Mouse (Mus musculus) megakaryocyte-erythroid progenitor cell, adult 5 weeks (primary cell): ENCODE measurements around the gene 9530077C05Rik. TPM values are rescaled to one million over a fixed set of nuclear protein-coding genes. Genes with fewer than 3 reads are reported as not detected.

Experiments used
- polyA plus RNA-seq: library from polyadenylated mRNA; stranded (reverse); fragments of >175 nt; gene quantifications from 2 replicates; pipeline ENCODE4 v1.2.3, GENCODE M21; 2012

Gene 9530077C05Rik
- polyA plus RNA-seq, result 0.70 and 1.1 TPM in 2 replicates

DNA sequence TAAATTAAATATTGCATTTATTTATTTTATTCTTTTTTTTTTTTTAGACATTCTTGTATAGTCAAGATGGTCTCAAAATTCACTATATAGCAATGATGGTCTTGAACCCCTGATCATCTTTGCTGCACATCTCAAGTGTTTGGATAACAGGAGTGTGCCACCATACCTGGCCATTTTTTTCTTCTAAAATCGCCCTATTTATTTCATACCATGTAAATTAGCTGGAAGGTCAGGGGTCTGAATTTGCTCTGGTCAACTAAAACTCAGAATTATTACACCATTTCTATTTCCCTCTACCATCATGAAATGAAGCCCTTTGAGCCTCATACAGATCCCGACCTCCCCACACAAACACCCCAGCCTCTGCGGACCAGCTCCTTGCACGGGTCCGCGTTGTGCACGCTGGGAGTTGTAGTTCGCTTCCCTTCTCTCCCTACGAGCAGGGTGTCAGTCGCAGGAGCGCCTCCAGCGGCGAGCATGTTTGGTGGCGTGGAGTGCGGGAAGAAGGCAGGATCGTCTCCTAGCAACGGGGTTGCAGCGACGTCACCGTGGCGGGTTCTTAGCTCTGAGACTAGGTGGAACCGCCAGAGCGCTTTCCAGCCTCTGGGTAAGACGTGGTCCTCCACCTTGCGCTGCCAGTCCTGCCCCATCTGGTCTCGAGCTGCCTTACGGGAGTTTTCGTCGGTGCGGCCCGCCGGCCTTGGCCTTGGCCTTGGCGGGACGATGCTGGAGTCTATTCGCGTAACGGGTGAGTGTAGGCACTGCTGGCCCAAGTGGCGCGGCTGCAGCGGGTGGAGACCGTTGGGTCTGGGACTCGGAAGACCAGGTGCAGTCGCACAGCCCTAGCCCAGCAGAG is at the start of gene 9530077C05Rik:
TSS of gene 9530077C05Rik (plus strand) at position 512 of the 856 bp plus-strand sequence.

DNA sequence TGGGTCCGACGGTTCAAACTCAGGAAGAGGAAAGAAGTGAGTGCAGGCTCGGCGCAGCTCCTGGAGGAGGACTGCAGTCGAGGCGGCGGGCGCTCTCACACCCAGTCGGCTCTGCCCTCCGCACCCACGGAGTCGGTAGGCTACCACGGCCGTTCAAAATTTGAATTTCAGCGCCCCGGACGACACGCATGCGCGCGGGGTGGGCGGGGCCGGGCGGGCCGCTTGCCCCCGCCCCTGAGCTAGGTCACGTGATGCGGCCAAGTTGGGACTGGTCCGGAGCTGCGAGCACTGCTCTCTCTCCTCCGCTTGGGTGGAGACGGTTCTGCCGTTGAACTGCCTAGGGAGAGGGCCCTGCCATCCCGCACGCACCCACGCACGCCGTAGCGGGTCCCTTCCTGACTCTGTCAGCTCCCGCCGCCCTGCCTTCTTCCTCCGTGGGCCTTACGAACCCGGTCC is 22.3 kb upstream of the 9530077C05Rik start, which contains the start of gene Anln:
TSS of gene Anln (minus strand) at position 168 of the 456 bp plus-strand sequence.

DNA sequence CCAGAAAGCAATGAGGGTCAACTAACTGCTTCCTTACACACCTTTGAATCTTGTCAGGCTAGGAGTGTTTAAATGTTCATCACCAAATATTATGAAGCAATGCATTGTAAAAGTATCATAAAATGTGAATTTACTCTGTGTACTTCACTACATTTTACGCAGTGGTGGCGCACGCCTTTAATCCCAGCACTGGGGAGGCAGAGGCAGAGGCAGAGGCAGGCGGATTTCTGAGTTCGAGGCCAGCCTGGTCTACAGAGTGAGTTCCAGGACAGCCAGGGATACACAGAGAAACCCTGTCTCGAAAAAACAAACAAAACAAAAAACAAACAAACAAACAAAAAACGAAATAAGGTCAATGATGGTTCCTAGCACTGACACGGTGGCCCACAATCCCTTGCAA is 42.7 kb downstream of the 9530077C05Rik start, which contains the start of gene Gm17545:
TSS of gene Gm17545 (plus strand) at position 301 of the 400 bp plus-strand sequence.

DNA sequence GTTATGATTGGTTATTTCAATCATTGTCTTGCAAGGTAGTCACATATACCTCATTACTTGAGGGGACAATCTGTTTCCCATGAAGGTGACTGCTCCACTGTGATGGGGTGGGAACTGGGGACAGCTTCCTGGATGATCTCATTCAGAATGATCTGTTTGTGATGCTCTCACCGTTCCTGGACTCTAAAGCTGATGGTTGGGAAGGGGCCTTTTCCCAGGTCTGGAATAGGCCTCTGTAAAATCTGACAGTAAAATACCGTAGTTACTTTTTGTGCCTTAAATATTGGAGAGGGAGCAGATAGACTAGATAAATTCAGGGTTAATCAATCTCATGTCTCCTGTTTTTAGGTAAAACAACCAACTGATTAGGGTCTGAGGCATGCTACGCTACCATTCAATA is 58.3 kb downstream of the 9530077C05Rik start, which contains the start of gene Rp9:
TSS of gene Rp9 (minus strand) at position 101 of the 400 bp plus-strand sequence.

DNA sequence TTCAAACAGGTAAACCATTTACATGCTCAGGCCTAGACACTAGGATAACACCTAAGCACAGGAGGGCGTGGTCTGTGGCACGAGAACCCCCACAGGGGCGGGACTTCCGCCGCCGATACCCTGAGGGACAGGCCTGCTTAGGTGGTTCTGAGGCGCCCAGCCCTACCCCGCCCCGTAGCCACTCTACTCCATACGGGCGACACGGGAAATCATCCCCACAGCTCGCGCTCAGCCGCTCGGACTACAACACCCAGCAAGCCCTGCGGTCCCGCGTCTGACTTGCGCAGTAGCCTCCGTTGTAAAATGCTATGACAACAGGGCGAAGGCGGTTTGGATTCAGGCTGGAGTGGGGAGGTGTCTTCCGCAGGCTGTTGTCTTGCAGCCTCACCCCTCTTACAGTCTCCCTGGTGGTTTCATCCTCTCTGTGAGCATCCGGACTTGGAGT is 64.1 kb downstream of the 9530077C05Rik start, which contains the start of gene Bbs9:
TSS of gene Bbs9 (plus strand) at position 292 of the 445 bp plus-strand sequence.

Other genes with a start within 250 kb of the 9530077C05Rik start
- not detected in 2 replicates for gene Zfp872, start 223.4 kb upstream of the 9530077C05Rik start, polyA plus RNA-seq
- 3.2 and 4.1 TPM in 2 replicates for gene Zfp809, start 185.8 kb upstream of the 9530077C05Rik start, polyA plus RNA-seq
- 0.05 and 0.14 TPM in 2 replicates for gene Zfp599, start 151.6 kb upstream of the 9530077C05Rik start, polyA plus RNA-seq
- 1.4 and 2.7 TPM in 2 replicates for gene Zfp810, start 103.9 kb upstream of the 9530077C05Rik start, polyA plus RNA-seq
- gene Anln, start 22.3 kb upstream of the 9530077C05Rik start, polyA plus RNA-seq, result 3.3 and 4.0 TPM in 2 replicates
- not detected in 2 replicates for gene Gm17545, start 42.8 kb downstream of the 9530077C05Rik start, polyA plus RNA-seq
- gene Rp9, start 58.2 kb downstream of the 9530077C05Rik start, polyA plus RNA-seq, result 97.3 and 120 TPM in 2 replicates
- gene Bbs9, start 64.2 kb downstream of the 9530077C05Rik start, polyA plus RNA-seq, result 1.5 and 2.2 TPM in 2 replicates